Mouse (Mus musculus): ENCODE data around the gene Zfp866. TPM values are rescaled to one million over a fixed set of nuclear protein-coding genes. Genes with fewer than 3 reads are reported as not detected.

The Zfp866 gene
- 36.6 TPM for polyA plus RNA-seq (2017; shearing (Covaris generic))

GRCm38 (mm10) chr8:69790773-69791367 lies at the start of gene Zfp866, which contains the start of gene Atp13a1:
TSS of gene Zfp866 (minus strand) at chr8:69791178.
TSS of gene Atp13a1 (plus strand) at chr8:69791163.

GRCm38 (mm10) chr8:69832298-69832853 lies 41.4 kb upstream of the Zfp866 start, which contains the start of gene Pbx4:
TSS of gene Pbx4 (plus strand) at chr8:69832491.

DNA sequence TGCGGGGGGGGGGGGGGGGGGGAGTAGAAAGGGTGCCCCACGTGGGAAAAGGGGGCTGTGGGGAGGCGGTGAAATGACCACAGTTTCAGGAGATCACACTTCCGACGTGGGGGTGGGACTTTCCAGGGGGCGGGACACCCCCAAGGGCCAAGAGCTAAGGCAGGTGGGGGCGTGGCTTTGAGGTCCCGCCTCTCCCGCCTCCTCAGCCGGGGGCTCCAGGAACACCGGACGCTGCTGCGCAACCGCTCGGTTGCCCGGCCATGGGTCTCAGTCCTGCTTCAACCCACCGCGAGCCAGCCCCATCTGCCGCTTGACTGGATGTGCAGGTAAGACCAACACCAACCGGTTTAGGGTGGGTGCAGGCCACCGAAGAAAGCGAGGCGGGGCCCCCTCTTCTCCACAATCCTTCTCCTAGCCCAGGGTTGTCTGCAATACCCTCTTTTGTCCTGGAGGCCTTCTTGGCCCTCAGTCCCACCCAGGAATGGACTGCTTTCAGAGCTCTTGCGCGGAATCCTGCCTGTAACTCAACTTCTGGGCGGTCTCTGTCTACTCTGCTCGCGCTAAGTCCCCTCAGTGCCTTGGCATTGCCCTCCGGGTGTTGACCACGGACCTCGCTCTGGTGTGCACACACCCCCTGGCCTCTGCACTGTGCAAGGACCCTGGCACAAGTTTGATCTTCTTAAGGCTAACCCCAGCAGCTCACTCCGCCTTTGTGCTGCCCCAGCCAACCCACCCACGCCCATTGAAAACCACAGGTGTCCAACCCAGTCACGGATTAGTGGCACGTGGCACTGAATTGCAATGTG lies 31.6 kb upstream of the Zfp866 start, which contains the start of gene Lpar2:
Gene Lpar2 (plus strand): TSS at position 44 of the 806 bp plus-strand sequence.

GRCm38 (mm10) chr8:69808094-69808863 lies 17.3 kb upstream of the Zfp866 start, which contains the start of gene Gmip:
TSS of gene Gmip (plus strand) at chr8:69808679.

GRCm38 (mm10) chr8:69774503-69775148 lies 16.4 kb downstream of the Zfp866 start, which contains the start of gene Gm20422:
TSS of gene Gm20422 (minus strand) at chr8:69774886.

DNA sequence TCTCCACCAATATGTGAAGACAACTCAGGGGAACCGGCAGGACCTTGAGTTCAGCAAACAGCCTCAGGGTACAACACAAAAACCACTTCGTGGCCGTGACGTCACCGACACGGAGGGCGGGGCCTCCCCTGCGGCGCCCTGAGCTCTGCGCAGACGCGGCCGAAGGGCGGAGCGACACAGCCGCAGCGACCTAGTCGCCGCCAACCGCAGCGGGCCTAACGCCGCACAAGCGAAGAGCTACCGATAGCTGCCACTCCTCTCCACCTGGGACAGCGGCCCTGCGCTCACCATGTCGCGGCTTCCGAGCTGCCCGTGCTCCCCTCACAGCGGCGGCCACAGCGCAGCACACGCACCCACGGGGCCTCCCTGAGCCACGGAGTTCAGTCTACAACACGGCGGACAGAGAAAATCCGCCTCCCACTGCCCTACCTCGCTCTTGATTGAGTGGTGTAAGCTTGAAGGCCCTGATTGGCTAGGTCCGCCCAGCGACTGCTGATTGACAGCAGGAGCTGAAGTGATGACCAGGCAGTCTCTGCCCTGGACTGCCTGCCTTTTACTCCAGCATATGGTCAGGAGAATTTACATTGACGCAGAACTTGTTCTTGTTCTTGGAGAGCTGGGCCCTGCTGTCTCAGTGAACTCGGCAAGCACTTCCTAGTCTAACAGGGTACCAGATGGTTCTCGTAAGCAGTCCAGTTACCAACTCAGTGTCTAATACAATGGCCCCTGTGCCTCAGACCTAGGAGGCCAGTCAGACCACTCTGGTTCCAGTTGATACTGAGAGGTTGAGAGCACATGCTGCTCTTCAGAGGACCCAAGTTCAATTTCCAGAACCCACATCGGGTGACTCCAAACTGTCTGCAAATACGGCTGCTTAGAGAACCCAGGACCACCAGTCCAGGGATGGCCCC lies 41.2 kb downstream of the Zfp866 start, which contains the start of gene Zfp963:
Gene Zfp963 (minus strand): TSS at position 427 of the 911 bp plus-strand sequence.

Other genes starting within 250 kb of the Zfp866 start
- 35.4 TPM for gene Zfp868, start 165.6 kb downstream of the Zfp866 start, polyA plus RNA-seq (2017; shearing (Covaris generic))
- 0.56 TPM for gene Zfp964, start 136.7 kb downstream of the Zfp866 start, polyA plus RNA-seq (2017; shearing (Covaris generic))
- gene Zfp869, start 80.5 kb downstream of the Zfp866 start, polyA plus RNA-seq (2017; shearing (Covaris generic)), result 82.2 TPM
- 11.2 TPM for gene Zfp963, start 41.2 kb downstream of the Zfp866 start, polyA plus RNA-seq (2017; shearing (Covaris generic))
- gene Gm20422, start 16.3 kb downstream of the Zfp866 start, polyA plus RNA-seq (2017; shearing (Covaris generic)), result not detected
- 26.2 TPM for gene Atp13a1, start within 50 bp of the Zfp866 start, polyA plus RNA-seq (2017; shearing (Covaris generic))
- 178 TPM for gene Gmip, start 17.5 kb upstream of the Zfp866 start, polyA plus RNA-seq (2017; shearing (Covaris generic))
- gene Lpar2, start 31.3 kb upstream of the Zfp866 start, polyA plus RNA-seq (2017; shearing (Covaris generic)), result 0.61 TPM
- gene Pbx4, start 41.3 kb upstream of the Zfp866 start, polyA plus RNA-seq (2017; shearing (Covaris generic)), result 24.6 TPM
- gene Cilp2, start 96.5 kb upstream of the Zfp866 start, polyA plus RNA-seq (2017; shearing (Covaris generic)), result not detected
- 3.4 TPM for gene Tssk6, start 111.0 kb upstream of the Zfp866 start, polyA plus RNA-seq (2017; shearing (Covaris generic))
- gene Ndufa13, start 111.4 kb upstream of the Zfp866 start, polyA plus RNA-seq (2017; shearing (Covaris generic)), result 190 TPM
- not detected for gene Yjefn3, start 111.5 kb upstream of the Zfp866 start, polyA plus RNA-seq (2017; shearing (Covaris generic))
- gene Gatad2a, start 205.2 kb upstream of the Zfp866 start, polyA plus RNA-seq (2017; shearing (Covaris generic)), result 29.4 TPM